Mouse (Mus musculus): ENCODE data around the gene Cacna1d.

DNA sequence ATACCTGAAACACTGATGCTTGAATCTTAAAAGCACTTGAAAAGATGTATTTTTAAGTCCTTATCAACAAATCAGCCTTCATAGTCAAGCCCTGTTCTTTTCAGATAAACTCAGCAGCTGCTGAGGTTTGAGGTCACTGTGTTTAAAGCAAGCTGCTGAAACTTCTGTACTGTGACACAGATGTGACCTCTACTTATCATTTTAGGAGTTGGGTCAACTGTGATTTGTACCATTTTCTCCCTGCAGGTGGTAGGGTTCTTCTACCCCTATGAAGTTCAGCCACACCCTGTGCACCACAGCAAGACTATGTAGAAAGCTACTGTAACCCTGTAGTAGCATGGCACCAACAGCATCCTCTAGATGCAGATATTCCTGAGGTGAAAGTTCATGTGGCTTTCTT, 493.9 kb downstream of the Cacna1d start:
- TF ChIP-seq CTCF (IDR thresholded peaks at IDR 0.05; ENCODE audit: low read depth, low read length) (no peak), POLR2A (IDR thresholded peaks at IDR 0.05; ENCODE audit: borderline replicate concordance, low read depth, low read length) (no peak)
